Mouse (Mus musculus) liver, embryonic 16.5 days (tissue): ENCODE measurements at regions not wholly inside any gene's neighbourhood (a gene's known extent, or its start where the extent isn't known, plus 50 kb on each side); places are given as distances from the start of the nearest gene placed in this dataset.

Experiments used
- ATAC-seq: fragments of 200-750 bp; cut with Nextera tagmentation; 2 replicates; pipeline ENCODE4 v1.8.0; 2017; ENCODE audit warnings: low read depth, mild to moderate bottlenecking, moderate number of reproducible peaks, moderate library complexity
- H3K27ac ChIP-seq: fragments of 300-500 bp; sonication (generic); 2 replicates; pipeline ENCODE4 v1.5.1; 2014; ENCODE audit warnings: mild to moderate bottlenecking, low read length
- H3K27me3 ChIP-seq: fragments of 300-500 bp; sonication (generic); 2 replicates; pipeline ENCODE4 v1.6.1; 2014; ENCODE audit warnings: low read depth, low read length, mixed read lengths; ENCODE audit not compliant: control insufficient read depth, insufficient read depth
- H3K36me3 ChIP-seq: fragments of 300-500 bp; sonication (generic); 2 replicates; pipeline ENCODE4 v1.6.1; 2014; ENCODE audit warnings: mild to moderate bottlenecking; ENCODE audit not compliant: control insufficient read depth, insufficient read depth
- H3K4me1 ChIP-seq: fragments of 300-500 bp; sonication (generic); 2 replicates; pipeline ENCODE4 v1.6.1; 2014; ENCODE audit warnings: low read depth, low read length, mixed read lengths; ENCODE audit not compliant: control insufficient read depth
- H3K4me2 ChIP-seq: fragments of 300-500 bp; sonication (generic); 2 replicates; pipeline ENCODE4 v1.6.1; 2014; ENCODE audit warnings: low read depth, low read length, mixed read lengths
- H3K4me3 ChIP-seq: fragments of 300-500 bp; sonication (generic); 2 replicates; pipeline ENCODE4 v1.5.1; 2014; ENCODE audit warnings: low read depth, mild to moderate bottlenecking, low read length
- H3K9ac ChIP-seq: fragments of 300-500 bp; sonication (generic); 2 replicates; pipeline ENCODE4 v1.6.1; 2014; ENCODE audit warnings: low read depth, low read length
- H3K9me3 ChIP-seq: fragments of 300-500 bp; sonication (generic); replicated peaks from 2 replicates; pipeline ENCODE4 v1.6.1; 2016; ENCODE audit warnings: low read length; ENCODE audit not compliant: control insufficient read depth
- WGBS: fragments of 180-500 bp; shearing (Covaris S2); extraction: QIAGEN DNeasy Blood & Tissue Kit; methylation state at CpG from one replicate; pipeline ENCODE4 v1.1.7; 2014; ENCODE audit not compliant: insufficient replicate concordance; 5-methylcytosine and 5-hydroxymethylcytosine counted together

DNA sequence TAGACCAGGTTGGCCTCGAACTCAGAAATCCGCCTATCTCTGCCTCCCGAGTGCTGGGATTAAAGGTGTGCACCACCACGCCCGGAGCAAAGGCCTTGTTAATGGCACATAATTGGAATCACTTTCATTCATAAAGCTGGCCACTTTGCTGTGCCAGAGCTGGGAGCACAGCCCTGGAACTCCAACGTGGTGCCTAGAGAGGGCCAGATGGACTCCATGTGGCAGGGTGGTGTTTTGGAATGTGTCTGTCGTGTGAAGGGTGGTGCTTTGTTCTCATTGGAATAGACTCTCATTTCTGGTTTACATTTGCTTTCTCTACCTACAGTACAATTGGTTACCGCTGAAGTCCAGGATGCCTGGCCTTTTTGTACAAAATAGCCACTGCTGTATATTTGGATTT lies 150.2 kb downstream of the Cartpt start:
- Histone ChIP-seq H3K4me2 (no peak overlapping the region), H3K9me3 (no peaks in the 10 kb centered on the region), H3K27ac (no peak overlapping the region), H3K4me3 (no peak overlapping the region), H3K4me1 (peaks cover 38% of the 10 kb centered on the region), H3K36me3 (no peaks in the 10 kb centered on the region), H3K27me3 (no peaks in the 10 kb centered on the region), H3K9ac (no peak overlapping the region)
- ATAC-seq, result no peak
- 83% methylated on average over 8 of the region's 8 CpGs for WGBS

DNA sequence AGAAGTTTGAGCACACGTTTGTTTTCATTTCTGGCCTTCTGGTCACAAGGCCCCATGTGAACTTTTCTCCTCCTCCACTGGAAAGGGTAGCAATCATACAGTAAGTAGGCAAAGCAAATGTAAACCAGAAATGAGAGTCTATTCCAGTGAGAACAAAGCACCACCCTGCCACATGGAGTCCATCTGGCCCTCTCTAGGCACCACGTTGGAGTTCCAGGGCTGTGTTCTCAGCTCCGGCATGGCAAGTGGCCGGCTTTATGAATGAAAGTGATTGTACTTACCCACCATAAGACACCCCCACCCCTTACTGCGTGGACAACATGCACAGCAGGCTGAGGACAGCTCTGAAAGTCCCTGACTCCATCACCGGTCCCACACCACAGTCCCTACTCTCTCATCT lies 151.5 kb downstream of the Cartpt start:
- Histone ChIP-seq H3K9me3 (no peaks in the 10 kb centered on the region), H3K36me3 (no peaks in the 10 kb centered on the region), H3K4me2 (no peak overlapping the region), H3K9ac (no peak overlapping the region), H3K27me3 (no peaks in the 10 kb centered on the region), H3K4me1 (peaks cover 24% of the 10 kb centered on the region), H3K27ac (no peak overlapping the region), H3K4me3 (no peak overlapping the region)
- 80% methylated on average over 6 of the region's 6 CpGs for WGBS
- no peak for ATAC-seq

DNA sequence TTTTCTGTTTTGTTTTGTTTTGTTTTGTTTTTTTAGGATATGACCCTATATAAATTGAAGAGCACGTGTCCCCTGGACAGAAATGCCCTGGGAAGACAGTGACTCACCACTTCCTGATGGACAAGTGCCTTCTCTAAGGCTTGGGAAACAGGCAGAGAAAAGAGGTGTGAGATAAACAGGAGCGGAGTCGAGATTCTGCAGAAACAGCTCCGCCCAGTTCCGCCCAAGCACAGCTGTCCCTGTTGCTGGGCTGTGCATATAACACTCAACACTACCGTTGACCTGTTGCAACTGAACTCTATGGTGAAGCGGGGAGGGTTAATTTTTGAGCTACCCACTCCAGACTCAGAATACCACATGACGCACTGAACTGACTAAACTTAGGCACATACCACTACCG lies 152.8 kb downstream of the Cartpt start:
- Histone ChIP-seq H3K4me2 (no peak overlapping the region), H3K9ac (no peak overlapping the region), H3K27ac (no peak overlapping the region), H3K4me3 (no peak overlapping the region), H3K36me3 (no peaks in the 10 kb centered on the region), H3K9me3 (no peaks in the 10 kb centered on the region), H3K4me1 (peaks cover 12% of the 10 kb centered on the region), H3K27me3 (no peaks in the 10 kb centered on the region)
- WGBS, result 32% methylated on average over 9 of the region's 9 CpGs
- peak; percentile 83 for ATAC-seq

DNA sequence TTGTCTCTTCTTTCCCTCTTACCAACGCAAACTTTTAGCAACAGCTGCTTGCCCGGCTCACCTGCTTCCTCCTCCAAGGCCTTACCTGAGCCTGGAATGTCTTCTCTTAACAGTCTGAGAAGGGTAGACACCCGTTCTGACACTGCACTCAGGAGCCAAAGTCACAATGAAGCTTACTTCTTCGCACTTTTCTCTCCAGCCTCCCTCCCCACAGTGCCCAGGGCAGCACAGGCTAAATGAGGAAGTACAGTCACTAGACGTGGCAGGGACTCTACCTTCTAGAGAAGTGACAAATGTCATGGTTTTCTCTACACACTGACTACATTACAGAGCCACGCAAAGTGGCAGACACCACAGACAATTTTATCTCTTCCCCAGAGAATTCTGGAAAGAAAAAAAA lies 155.4 kb downstream of the Cartpt start:
- no peak for ATAC-seq
- Histone ChIP-seq H3K36me3 (no peaks in the 10 kb centered on the region), H3K9me3 (no peaks in the 10 kb centered on the region), H3K27ac (no peak overlapping the region), H3K4me3 (no peak overlapping the region), H3K27me3 (no peaks in the 10 kb centered on the region), H3K9ac (no peak overlapping the region), H3K4me1 (peaks cover 10% of the 10 kb centered on the region), H3K4me2 (no peak overlapping the region)
- WGBS, result 30% methylated on average over 6 of the region's 6 CpGs

DNA sequence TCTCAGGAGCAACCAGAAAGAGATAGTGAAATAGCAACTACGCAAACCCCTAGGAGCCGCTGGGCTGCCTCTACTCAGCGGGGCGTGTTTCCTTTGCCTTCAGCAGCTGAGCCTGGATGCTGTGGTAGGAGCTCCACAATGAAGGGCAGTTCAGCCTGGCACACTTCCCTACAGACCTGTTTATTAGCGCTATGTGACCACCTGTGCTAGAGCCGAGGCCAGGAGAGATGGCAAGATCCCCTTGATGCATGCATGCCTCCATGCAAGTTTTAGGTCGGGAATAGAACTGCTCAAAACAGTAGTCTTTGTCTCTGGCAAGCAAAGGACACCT lies 156.1 kb downstream of the Cartpt start:
- Histone ChIP-seq H3K27ac (no peak overlapping the region), H3K36me3 (no peaks in the 10 kb centered on the region), H3K4me1 (peaks cover 10% of the 10 kb centered on the region), H3K27me3 (no peaks in the 10 kb centered on the region), H3K9ac (no peak overlapping the region), H3K9me3 (no peaks in the 10 kb centered on the region), H3K4me3 (no peak overlapping the region), H3K4me2 (no peak overlapping the region)
- no peak for ATAC-seq
- WGBS, result 69% methylated on average over 7 of the region's 7 CpGs

DNA sequence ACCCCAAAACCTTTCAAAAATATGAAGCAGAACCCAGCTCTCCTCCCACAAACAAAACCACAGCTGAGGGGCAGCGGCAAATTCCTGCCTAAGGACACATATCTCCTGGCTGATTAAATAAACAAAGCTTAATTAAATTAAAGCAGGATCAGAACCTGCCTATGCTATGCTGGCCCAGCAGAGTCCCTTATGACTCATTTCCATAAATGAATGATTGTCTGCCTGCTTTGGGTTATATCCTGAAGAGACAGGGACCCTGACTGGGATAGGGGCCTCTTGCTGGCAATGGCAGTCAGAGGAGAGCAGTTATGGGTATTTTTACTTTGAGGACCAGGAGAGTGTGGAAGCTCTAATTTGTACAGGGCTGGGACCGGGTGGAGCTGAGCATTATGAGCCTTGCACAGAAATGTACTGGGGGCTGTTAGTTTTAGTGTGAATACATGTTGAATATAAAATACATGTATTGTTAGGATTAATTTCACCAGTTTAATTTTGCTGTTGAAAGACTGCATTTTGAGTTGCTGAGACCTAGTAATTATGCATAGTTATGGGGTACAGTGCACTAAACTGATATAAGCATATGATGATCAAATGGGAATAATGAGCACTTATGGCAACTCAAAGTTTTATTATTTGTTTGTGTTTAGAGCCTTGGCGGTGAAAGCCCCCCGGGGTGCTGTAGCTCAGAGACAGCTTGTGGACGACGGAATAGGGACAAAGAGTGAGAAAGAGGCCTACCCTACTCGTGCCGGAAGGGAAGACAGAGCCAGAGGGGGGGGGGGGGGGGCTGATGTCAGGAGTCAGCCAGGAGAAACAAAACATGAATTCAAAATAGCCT lies 156.7 kb downstream of the Cartpt start:
- Histone ChIP-seq H3K4me3 (no peak overlapping the region), H3K36me3 (no peaks in the 10 kb centered on the region), H3K27me3 (no peaks in the 10 kb centered on the region), H3K9me3 (no peaks in the 10 kb centered on the region), H3K27ac (no peak overlapping the region), H3K4me2 (no peak overlapping the region), H3K9ac (no peak overlapping the region), H3K4me1 (peaks cover 10% of the 10 kb centered on the region)
- 72% methylated on average over 8 of the region's 8 CpGs for WGBS
- ATAC-seq, result no peak

DNA sequence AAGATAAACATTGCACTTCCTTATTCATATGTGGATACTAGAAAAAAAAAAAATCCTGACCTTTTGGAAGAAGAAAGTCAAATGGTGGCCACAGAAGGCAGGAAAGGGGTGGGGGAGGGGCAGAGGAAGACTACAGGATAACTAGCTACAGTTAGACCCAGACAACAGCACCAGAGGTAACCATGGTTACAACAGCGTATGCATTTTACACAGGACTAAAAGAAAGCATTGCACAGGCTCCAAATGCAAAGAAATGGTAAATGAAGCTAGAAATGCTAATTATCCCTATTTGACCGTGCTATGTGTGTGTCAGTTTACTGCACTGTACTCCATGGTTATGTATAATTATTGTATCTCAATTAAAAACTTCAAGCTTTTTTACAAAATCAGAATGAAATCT lies 158.4 kb downstream of the Cartpt start:
- no peaks in the 10 kb centered on the region; the same call in 1 of the 2 replicates for H3K4me1 ChIP-seq
- no peak overlapping the region for H3K4me2 ChIP-seq
- no peak overlapping the region for H3K4me3 ChIP-seq
- no peak for ATAC-seq
- no peak overlapping the region for H3K27ac ChIP-seq
- WGBS, result 68% methylated on average over 2 of the region's 2 CpGs
- H3K27me3 ChIP-seq, result no peaks in the 10 kb centered on the region
- H3K9ac ChIP-seq, result no peak overlapping the region
- H3K36me3 ChIP-seq, result no peaks in the 10 kb centered on the region
- H3K9me3 ChIP-seq, result no peaks in the 10 kb centered on the region

DNA sequence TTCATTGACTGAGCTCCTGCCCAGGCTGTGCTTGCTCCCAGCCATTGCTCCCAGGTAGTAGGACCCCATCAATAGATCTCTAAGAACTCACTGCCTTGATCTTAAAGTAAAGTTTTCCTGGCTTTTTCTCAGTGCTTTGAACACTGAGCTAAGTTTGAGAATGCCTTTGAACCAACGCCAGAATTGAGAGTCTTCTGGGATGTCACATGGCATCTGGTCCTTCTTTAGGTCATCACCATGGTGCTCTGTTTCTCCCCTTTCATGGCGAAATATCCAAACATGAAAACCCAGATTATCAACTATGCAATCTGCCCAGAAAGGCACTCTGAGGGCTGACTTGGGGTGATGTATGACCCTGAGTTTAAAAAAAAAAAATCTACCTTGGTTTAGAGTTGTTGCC lies 158.9 kb downstream of the Cartpt start:
- Histone ChIP-seq H3K9ac (no peak overlapping the region), H3K4me3 (no peak overlapping the region), H3K9me3 (no peaks in the 10 kb centered on the region), H3K27ac (no peak overlapping the region), H3K27me3 (no peaks in the 10 kb centered on the region), H3K4me1 (no peaks in the 10 kb centered on the region; the same call in 1 of the 2 replicates), H3K36me3 (no peaks in the 10 kb centered on the region), H3K4me2 (no peak overlapping the region)
- no peak for ATAC-seq
- 47% methylated on average over 2 of the region's 2 CpGs for WGBS

DNA sequence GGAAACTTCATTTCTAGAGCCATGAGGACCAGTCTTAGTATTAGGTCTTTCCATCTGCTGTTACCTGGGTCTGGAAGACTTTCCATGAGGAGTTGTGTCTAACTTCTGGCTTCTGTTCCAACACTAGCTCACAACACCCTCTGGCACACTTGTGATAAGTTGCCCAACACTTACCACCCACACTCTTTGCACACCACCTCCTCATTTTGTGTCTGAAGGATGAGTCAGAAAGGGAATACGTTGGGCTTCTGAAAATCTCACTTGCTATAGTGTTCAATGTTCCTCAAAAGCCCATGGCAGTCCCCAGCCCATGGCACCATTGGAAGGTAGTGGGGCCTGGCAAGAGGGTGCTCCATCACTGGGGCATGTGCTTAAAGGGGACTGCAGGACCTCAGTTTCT lies 161.5 kb downstream of the Cartpt start:
- H3K27ac ChIP-seq, result no peak overlapping the region
- no peak overlapping the region for H3K9ac ChIP-seq
- no peak overlapping the region for H3K4me3 ChIP-seq
- no peak for ATAC-seq
- H3K9me3 ChIP-seq, result no peaks in the 10 kb centered on the region
- H3K4me2 ChIP-seq, result no peak overlapping the region
- H3K27me3 ChIP-seq, result no peaks in the 10 kb centered on the region
- H3K4me1 ChIP-seq, result no peaks in the 10 kb centered on the region
- 24% methylated on average over 1 of the region's 1 CpGs for WGBS
- no peaks in the 10 kb centered on the region for H3K36me3 ChIP-seq
